ENCODE assay signal across 22 mouse cellular contexts in genomic region chr5:113009183-113009820, GRCm38 (mm10). TPM values are rescaled to one million over a fixed set of nuclear protein-coding genes. Genes with fewer than 3 reads are reported as not detected.
DNase-seq lines count a peak whose midpoint lies in the region; ATAC-seq and TF ChIP-seq lines count a peak whose summit lies in the region.
"Had no signal": no experiment of that assay in that cellular context is flagged by ENCODE, and none has a peak within 500 bp of the region (broad histone marks: within the 10 kb centered on the region; RNA-seq: fewer than 3 reads in every experiment).

No protein-coding gene starts in this region.

- TF ChIP-seq EP300 in heart, postnatal 0 days (IDR thresholded peaks at IDR 0.05; ENCODE audit: low read depth): peak; percentile 90

- peak overlapping the region; percentile 46 for H3K4me2 ChIP-seq in heart, postnatal 0 days (ENCODE audit: low read depth, low read length)
- H3K4me2 ChIP-seq: forebrain, embryonic 15.5 days; hindbrain, embryonic 15.5 days; intestine, embryonic 15.5 days; kidney, embryonic 15.5 days; limb, embryonic 15.5 days; midbrain, embryonic 12.5 days; neural tube, embryonic 13.5 days had no signal

- DNase-seq in heart, embryonic 10.5 days (ENCODE audit: low spot score): no peak
- no peak for DNase-seq in heart, postnatal 14 days
- no peak for DNase-seq in layer of hippocampus, adult 2 months (ENCODE audit: low spot score in 2 of 2)
- DNase-seq in layer of hippocampus, adult 18-20 months (ENCODE audit: low spot score in 2 of 2): no peak
- peak; percentile 62 for DNase-seq in brain, adult 2 months (ENCODE audit: low read depth, low spot score)
- DNase-seq in heart, postnatal 0 days (ENCODE audit: low spot score): peak; percentile 71
- no peak for DNase-seq in kidney, adult 9 months
- DNase-seq in limb, embryonic 10.5 days (ENCODE audit: low spot score): no peak
- DNase-seq: adrenal gland, postnatal 36 days; B cell, adult 2 months; cerebellum, adult 9-10 months; embryo, embryonic 11 days; kidney, postnatal 4 days; thymus, adult 18-20 months; thymus, postnatal 4 days had no signal

- H3K4me3 ChIP-seq in heart, embryonic 10.5 days: no peak overlapping the region
- no peak overlapping the region for H3K4me3 ChIP-seq in layer of hippocampus, adult 2 months
- 0 out of 2 replicates have a peak overlapping the region, but pooled peaks have one; percentile 9 for H3K4me3 ChIP-seq in heart, postnatal 0 days (ENCODE audit: low read depth, low read length)
- H3K4me3 ChIP-seq in limb, embryonic 10.5 days: no peak overlapping the region
- H3K4me3 ChIP-seq: forebrain, embryonic 15.5 days; hindbrain, embryonic 15.5 days; intestine, embryonic 15.5 days; kidney, embryonic 15.5 days; limb, embryonic 15.5 days; midbrain, embryonic 12.5 days; neural tube, embryonic 13.5 days had no signal

- peak; percentile 65 for ATAC-seq in heart, postnatal 0 days (ENCODE audit: insufficient read depth, low read depth)
- ATAC-seq: forebrain, embryonic 15.5 days; intestine, embryonic 15.5 days had no signal

- no peak for TF ChIP-seq CTCF in layer of hippocampus, adult 2 months (conservative IDR thresholded peaks at IDR 0.05)
- no peak for TF ChIP-seq CTCF in heart, postnatal 0 days (IDR thresholded peaks at IDR 0.05; ENCODE audit: low read depth)

- peaks cover 67% of the 10 kb centered on the region for H3K4me1 ChIP-seq in heart, embryonic 10.5 days
- peaks cover 26% of the 10 kb centered on the region for H3K4me1 ChIP-seq in heart, postnatal 0 days (ENCODE audit: control insufficient read depth, insufficient read depth)
- H3K4me1 ChIP-seq in limb, embryonic 10.5 days: peaks cover 9% of the 10 kb centered on the region

- no peak overlapping the region for H3K9ac ChIP-seq in heart, postnatal 0 days (replicated peaks; ENCODE audit: low read depth, low read length)
- H3K9ac ChIP-seq: forebrain, embryonic 15.5 days; hindbrain, embryonic 15.5 days; intestine, embryonic 15.5 days; kidney, embryonic 15.5 days; limb, embryonic 15.5 days; midbrain, embryonic 12.5 days; neural tube, embryonic 13.5 days had no signal

- no peaks in the 10 kb centered on the region for H3K27me3 ChIP-seq in heart, embryonic 10.5 days (ENCODE audit: insufficient read depth, poor library complexity, severe bottlenecking)
- H3K27me3 ChIP-seq in heart, postnatal 0 days (ENCODE audit: control insufficient read depth, insufficient read depth, low read length): no peaks in the 10 kb centered on the region
- peaks cover 25% of the 10 kb centered on the region; the same call in 1 of the 2 replicates for H3K27me3 ChIP-seq in limb, embryonic 10.5 days (ENCODE audit: low read depth, poor library complexity, severe bottlenecking)
- H3K27me3 ChIP-seq: forebrain, embryonic 15.5 days; hindbrain, embryonic 15.5 days; intestine, embryonic 15.5 days had no signal

- WGBS in heart, embryonic 10.5 days: 68% methylated on average over 8 of the region's 8 CpGs
- 53% methylated on average over 8 of the region's 8 CpGs for WGBS in heart, postnatal 0 days
- 83% methylated on average over 8 of the region's 8 CpGs for WGBS in limb, embryonic 10.5 days

- no peaks in the 10 kb centered on the region for H3K9me3 ChIP-seq in heart, embryonic 10.5 days
- no peaks in the 10 kb centered on the region for H3K9me3 ChIP-seq in heart, postnatal 0 days (replicated peaks; ENCODE audit: control insufficient read depth, low read length)
- no peaks in the 10 kb centered on the region for H3K9me3 ChIP-seq in limb, embryonic 10.5 days (replicated peaks)
- H3K9me3 ChIP-seq: forebrain, embryonic 15.5 days; hindbrain, embryonic 15.5 days; intestine, embryonic 15.5 days; kidney, embryonic 15.5 days; limb, embryonic 15.5 days; midbrain, embryonic 12.5 days; neural tube, embryonic 13.5 days had no signal

- peaks cover 4% of the 10 kb centered on the region; the same call in 1 of the 2 replicates for H3K36me3 ChIP-seq in heart, embryonic 10.5 days
- no peaks in the 10 kb centered on the region; the same call in 1 of the 2 replicates for H3K36me3 ChIP-seq in heart, postnatal 0 days (replicated peaks; ENCODE audit: control insufficient read depth, insufficient read depth, low read length)
- no peaks in the 10 kb centered on the region for H3K36me3 ChIP-seq in limb, embryonic 10.5 days
- H3K36me3 ChIP-seq: forebrain, embryonic 15.5 days; hindbrain, embryonic 15.5 days; intestine, embryonic 15.5 days; kidney, embryonic 15.5 days; limb, embryonic 15.5 days; midbrain, embryonic 12.5 days; neural tube, embryonic 13.5 days had no signal

- H3K27ac ChIP-seq in heart, embryonic 10.5 days: peak overlapping the region; percentile 48; the same call in 1 of the 2 replicates
- peak overlapping the region; percentile 36; the same call in 1 of the 2 replicates for H3K27ac ChIP-seq in layer of hippocampus, adult 2 months
- H3K27ac ChIP-seq in heart, postnatal 0 days (ENCODE audit: low read depth): peak overlapping the region; percentile 84
- no peak overlapping the region for H3K27ac ChIP-seq in limb, embryonic 10.5 days
- H3K27ac ChIP-seq: forebrain, embryonic 15.5 days; hindbrain, embryonic 15.5 days; intestine, embryonic 15.5 days; kidney, embryonic 15.5 days; limb, embryonic 15.5 days; midbrain, embryonic 12.5 days; neural tube, embryonic 13.5 days had no signal

- intact Hi-C loops in heart, postnatal 14 days (cut with DNase I): no loop called here

RNA-seq across cellular contexts. Expression of gene Grk3, which starts 6.3 kb away (rescaled TPM):
- polyA plus RNA-seq in heart, embryonic 10.5 days (2016; fragmentation: Nextera tagmentation; extraction: Ambion mirVana): 10.6 and 13.3 TPM in 2 replicates
- 1 to 10 TPM; 8.5 to 9.3 TPM for total RNA-seq in heart, postnatal 14 days (2021)
- 10 to 100 TPM; 80.3 to 84.6 TPM for total RNA-seq in layer of hippocampus, adult 2 months (2021)
- 10 to 100 TPM; 80.7 to 81.4 TPM for total RNA-seq in layer of hippocampus, adult 18-20 months (2021)
- 33.8 and 41.8 TPM in 2 replicates for total RNA-seq in heart, postnatal 0 days (2014; rRNA removed; ENCODE audit: low replicate concordance)
- 12.2 and 12.3 TPM in 2 replicates for polyA plus RNA-seq in heart, postnatal 0 days (2015; fragmentation: Nextera tagmentation; extraction: Ambion mirVana)
- polyA plus RNA-seq in limb, embryonic 10.5 days (2016; fragmentation: Nextera tagmentation; extraction: Ambion mirVana): 3.9 and 7.4 TPM in 2 replicates

Comparison
In these comparisons a context has a peak if more than half of its experiments do, and no peak if none do; other contexts are left out.
1. DNase-seq: peak in brain, adult 2 months (single experiment) and heart, postnatal 0 days (single experiment); none in heart, embryonic 10.5 days (single experiment), heart, postnatal 14 days (0 of 2), layer of hippocampus, adult 2 months (0 of 2), layer of hippocampus, adult 18-20 months (0 of 2), kidney, adult 9 months (single experiment) and limb, embryonic 10.5 days (single experiment).